Mouse (Mus musculus) forebrain, postnatal 0 days (tissue): Measurements from ENCODE around the gene Rab4a. TPM values are rescaled to one million over a fixed set of nuclear protein-coding genes. Genes with fewer than 3 reads are reported as not detected.

ENCODE experiments used
- ATAC-seq: fragments of 200-750 bp; cut with Nextera tagmentation; 2 replicates; pipeline ENCODE4 v1.8.0; 2017; ENCODE audit warnings: mild to moderate bottlenecking, moderate library complexity
- DNase-seq: peaks from one replicate; pipeline ENCODE4 v3.0.0-alpha.2; 2015
- H3K27ac ChIP-seq: fragments of 300-500 bp; sonication (generic); 2 replicates; pipeline ENCODE4 v1.5.1; 2014; ENCODE audit warnings: low read depth, mild to moderate bottlenecking, antibody characterized with exemption, low read length, moderate library complexity, mixed read lengths
- H3K27me3 ChIP-seq: fragments of 300-500 bp; sonication (generic); 2 replicates; pipeline ENCODE4 v1.6.1; 2014; ENCODE audit warnings: mild to moderate bottlenecking, low read length, mixed read lengths; ENCODE audit not compliant: insufficient read depth
- H3K36me3 ChIP-seq: fragments of 300-500 bp; sonication (generic); 2 replicates; pipeline ENCODE4 v1.6.1; 2014; ENCODE audit warnings: mild to moderate bottlenecking, moderate library complexity; ENCODE audit not compliant: insufficient read depth
- H3K4me1 ChIP-seq: fragments of 300-500 bp; sonication (generic); 2 replicates; pipeline ENCODE4 v1.6.1; 2014; ENCODE audit warnings: antibody characterized with exemption; ENCODE audit not compliant: insufficient read depth
- H3K4me2 ChIP-seq: fragments of 300-500 bp; sonication (generic); 2 replicates; pipeline ENCODE4 v1.6.1; 2014; ENCODE audit warnings: low read depth, mild to moderate bottlenecking, moderate library complexity
- H3K4me3 ChIP-seq: fragments of 300-500 bp; sonication (generic); 2 replicates; pipeline ENCODE4 v1.5.1; 2014; ENCODE audit warnings: low read depth, low read length, mixed read lengths
- H3K9ac ChIP-seq: fragments of 300-500 bp; sonication (generic); 2 replicates; pipeline ENCODE4 v1.6.1; 2014; ENCODE audit warnings: mild to moderate bottlenecking
- H3K9me3 ChIP-seq: fragments of 300-500 bp; sonication (generic); 2 replicates; pipeline ENCODE4 v1.6.1; 2016; ENCODE audit warnings: low read length
- CTCF ChIP-seq: sonication (generic); IDR thresholded peaks from 2 replicates; pipeline ENCODE4 v1.5.1; 2016; ENCODE audit warnings: antibody characterized with exemption, control low read depth, low read depth
- WGBS: fragments of 180-500 bp; shearing (Covaris S2); extraction: QIAGEN DNeasy Blood & Tissue Kit; methylation state at CpG from one replicate; pipeline ENCODE4 v1.1.7; 2014; 5-methylcytosine and 5-hydroxymethylcytosine counted together
- polyA plus RNA-seq: library from polyadenylated mRNA; unstranded; fragments of >200 nt; fragmentation: Nextera tagmentation; extraction: Ambion mirVana; gene quantifications from 2 replicates; pipeline ENCODE4 v1.2.1, GENCODE M21; 2015
- total RNA-seq: library from RNA; depleted of rRNA; stranded (reverse); fragments of >200 nt; gene quantifications from 2 replicates; pipeline ENCODE4 v1.2.3, GENCODE M21; 2014; rRNA removed

Gene Rab4a
- 70.9 and 72.8 TPM in 2 replicates for total RNA-seq
- 113 and 127 TPM in 2 replicates for polyA plus RNA-seq

GRCm38 (mm10) chr8:123805718-123806373 is at the start of gene Rab4a:
TSS of gene Rab4a (plus strand) at chr8:123805985.
- Histone ChIP-seq H3K4me2 (peak within 1 kb of the TSS; percentile 70), H3K4me1 (peaks cover 19% of the 10 kb centered on the region), H3K9ac (peak within 1 kb of the TSS; percentile 83), H3K27ac (peak within 1 kb of the TSS; percentile 78), H3K9me3 (no peaks in the 10 kb centered on the region), H3K4me3 (peak within 1 kb of the TSS; percentile 63), H3K36me3 (no peaks in the 10 kb centered on the region), H3K27me3 (no peaks in the 10 kb centered on the region)
- peak; percentile 90 for ATAC-seq
- TF ChIP-seq CTCF, result 0 out of 2 replicates have a peak, but pooled peaks have one; percentile 1
- DNase-seq, result peak; percentile 92
- 1% methylated on average over 45 of the region's 48 CpGs for WGBS

- Histone ChIP-seq H3K27ac (no peak overlapping the region), H3K4me2 (no peak overlapping the region), H3K27me3 (no peaks in the 10 kb centered on the region), H3K36me3 (no peaks in the 10 kb centered on the region), H3K9me3 (no peaks in the 10 kb centered on the region), H3K9ac (no peak overlapping the region), H3K4me1 (peaks cover 13% of the 10 kb centered on the region), H3K4me3 (no peak overlapping the region)
- WGBS, result 79% methylated on average over 8 of the region's 8 CpGs
- no peak for TF ChIP-seq CTCF
- DNase-seq (no peak), ATAC-seq (no peak)
These were observed 48.9 kb upstream of the Rab4a start for GRCm38 (mm10) chr8:123756901-123757300.

DNA sequence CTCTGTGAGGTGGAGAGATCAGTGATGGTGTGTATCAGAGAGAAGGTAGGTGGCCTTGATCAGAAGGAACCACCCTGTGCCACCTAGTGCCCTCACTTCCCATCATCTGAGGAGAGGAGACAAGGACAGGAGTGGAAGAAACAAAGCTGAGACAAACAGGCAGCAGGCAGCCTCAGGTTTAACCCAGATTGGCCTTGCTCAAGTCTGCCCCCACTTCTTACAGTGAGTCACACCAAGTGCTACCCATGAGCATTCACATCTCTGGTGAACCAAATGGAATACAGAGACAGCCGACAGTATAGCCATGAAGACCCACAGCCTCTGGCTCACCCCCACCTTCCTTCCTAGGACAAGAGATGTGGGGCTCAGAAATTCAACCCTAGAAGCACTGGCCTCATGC is 46.9 kb upstream of the Rab4a start:
- no peaks in the 10 kb centered on the region for H3K27me3 ChIP-seq
- H3K4me2 ChIP-seq, result no peak overlapping the region
- WGBS, result 95% methylated on average over 1 of the region's 1 CpGs
- no peaks in the 10 kb centered on the region for H3K36me3 ChIP-seq
- ATAC-seq (no peak), DNase-seq (no peak)
- H3K9ac ChIP-seq, result no peak overlapping the region
- H3K9me3 ChIP-seq, result no peaks in the 10 kb centered on the region
- no peak overlapping the region for H3K27ac ChIP-seq
- no peak for TF ChIP-seq CTCF
- H3K4me1 ChIP-seq, result peaks cover 4% of the 10 kb centered on the region
- H3K4me3 ChIP-seq, result no peak overlapping the region

DNA sequence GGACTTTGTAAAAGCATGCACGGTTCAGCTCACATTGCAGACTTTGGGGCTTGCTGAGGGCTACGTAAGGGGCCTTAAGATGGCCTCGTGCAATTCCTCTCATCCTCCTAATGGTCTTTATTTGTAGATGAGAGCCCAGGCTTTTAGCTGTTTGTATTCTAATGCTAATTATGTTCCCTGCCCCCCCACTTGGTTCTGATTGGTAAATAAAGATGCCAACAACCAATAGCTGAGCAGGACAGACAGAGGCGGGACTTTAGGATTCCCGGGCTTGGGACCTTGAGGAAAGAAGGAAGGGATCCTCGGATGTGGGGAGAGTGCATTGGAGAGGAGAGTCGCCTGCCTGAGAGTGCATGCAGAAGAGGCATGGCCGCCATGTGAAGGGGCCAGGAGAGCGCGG is 45.9 kb upstream of the Rab4a start:
- Histone ChIP-seq H3K9ac (no peak overlapping the region), H3K27me3 (no peaks in the 10 kb centered on the region), H3K4me3 (no peak overlapping the region), H3K36me3 (no peaks in the 10 kb centered on the region), H3K4me1 (no peaks in the 10 kb centered on the region), H3K27ac (no peak overlapping the region), H3K4me2 (peak overlapping the region; percentile 38), H3K9me3 (no peaks in the 10 kb centered on the region)
- no peak for TF ChIP-seq CTCF
- peak; percentile 74 for DNase-seq
- 4% methylated on average over 10 of the region's 10 CpGs for WGBS
- ATAC-seq, result peak; percentile 82; the same call in 1 of the 2 replicates

DNA sequence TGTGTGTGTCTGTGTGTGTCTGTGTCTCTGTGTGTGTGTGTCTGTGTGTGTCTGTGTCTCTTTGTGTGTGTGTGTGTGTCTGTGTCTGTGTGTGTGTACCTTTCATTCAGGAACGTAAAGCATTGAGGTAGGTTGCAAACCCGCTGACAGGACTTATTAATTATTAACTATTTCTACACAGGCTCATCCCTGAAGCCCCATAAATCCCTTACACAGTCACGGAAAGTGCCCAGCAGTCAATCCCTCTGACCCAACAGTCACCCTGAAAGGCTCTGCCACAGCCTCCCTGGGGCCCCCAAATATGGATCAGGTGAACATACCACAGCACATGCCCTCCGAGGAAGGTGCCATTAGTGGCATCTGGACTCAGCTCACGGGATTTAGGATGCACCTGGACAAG is 45.2 kb upstream of the Rab4a start:
- no peak for TF ChIP-seq CTCF
- Histone ChIP-seq H3K9me3 (no peaks in the 10 kb centered on the region), H3K4me1 (no peaks in the 10 kb centered on the region), H3K9ac (no peak overlapping the region), H3K36me3 (no peaks in the 10 kb centered on the region), H3K4me2 (no peak overlapping the region), H3K27me3 (no peaks in the 10 kb centered on the region), H3K27ac (no peak overlapping the region), H3K4me3 (no peak overlapping the region)
- WGBS, result 55% methylated on average over 5 of the region's 5 CpGs
- DNase-seq (no peak), ATAC-seq (no peak)

GRCm38 (mm10) chr8:123761266-123761882 is 44.4 kb upstream of the Rab4a start:
- no peak overlapping the region for H3K27ac ChIP-seq
- H3K4me3 ChIP-seq, result no peak overlapping the region
- WGBS, result 57% methylated on average over 12 of the region's 12 CpGs
- DNase-seq (no peak), ATAC-seq (no peak)
- H3K27me3 ChIP-seq, result no peaks in the 10 kb centered on the region
- TF ChIP-seq CTCF, result no peak
- no peak overlapping the region for H3K9ac ChIP-seq
- H3K4me1 ChIP-seq, result no peaks in the 10 kb centered on the region
- no peaks in the 10 kb centered on the region for H3K9me3 ChIP-seq
- H3K4me2 ChIP-seq, result no peak overlapping the region
- no peaks in the 10 kb centered on the region for H3K36me3 ChIP-seq

- Histone ChIP-seq H3K27ac (no peak overlapping the region), H3K4me3 (no peak overlapping the region), H3K36me3 (no peaks in the 10 kb centered on the region), H3K4me1 (no peaks in the 10 kb centered on the region), H3K4me2 (no peak overlapping the region), H3K9ac (no peak overlapping the region), H3K27me3 (no peaks in the 10 kb centered on the region), H3K9me3 (no peaks in the 10 kb centered on the region)
- ATAC-seq (no peak), DNase-seq (no peak)
- 44% methylated on average over 4 of the region's 4 CpGs for WGBS
- TF ChIP-seq CTCF, result no peak
These were observed 43.9 kb upstream of the Rab4a start for GRCm38 (mm10) chr8:123761883-123762270.
